Mouse (Mus musculus) ES-E14 (cell line): ENCODE data around the gene Selenof.

Source experiments
- CHD2 ChIP-seq: IDR thresholded peaks from 2 replicates; pipeline ENCODE4 v1.6.1; 2014; ENCODE audit warnings: mild to moderate bottlenecking, low read depth, low read length, inconsistent platforms
- HCFC1 ChIP-seq: IDR thresholded peaks from 2 replicates; pipeline ENCODE4 v1.6.1; 2012; ENCODE audit warnings: low read length, inconsistent platforms, borderline replicate concordance; ENCODE audit not compliant: insufficient read depth
- ZC3H11A ChIP-seq: IDR thresholded peaks from 2 replicates; pipeline ENCODE4 v1.6.1; 2012; ENCODE audit warnings: low read depth, mild to moderate bottlenecking, inconsistent platforms, low read length, borderline replicate concordance

DNA sequence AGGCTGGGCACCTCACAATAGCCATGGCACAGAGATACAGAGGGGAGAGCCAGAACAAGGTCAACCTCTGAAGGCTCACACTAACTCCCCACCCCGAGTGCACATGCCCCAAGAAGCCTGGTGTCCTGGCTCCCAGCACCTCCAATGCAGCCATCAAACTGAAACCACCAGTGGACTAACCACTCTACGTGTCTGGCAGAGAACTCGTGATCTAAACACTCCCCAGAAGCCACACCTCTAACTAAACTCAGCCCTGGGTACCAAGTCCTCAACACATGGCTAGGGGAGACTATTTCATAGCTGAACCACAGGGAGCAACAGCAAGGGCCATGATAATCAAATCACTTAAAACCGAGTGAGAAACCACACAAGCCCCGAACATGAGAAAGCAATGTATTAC is 11.8 kb upstream of the Selenof start:
- no peak for TF ChIP-seq CHD2
- no peak for TF ChIP-seq ZC3H11A
- no peak for TF ChIP-seq HCFC1
